Mouse (Mus musculus) kidney, embryonic 14.5 days (tissue): ENCODE data around the gene Robo2. TPM values are rescaled to one million over a fixed set of nuclear protein-coding genes. Genes with fewer than 3 reads are reported as not detected.

ENCODE experiments used
- ATAC-seq: fragments of 200-750 bp; cut with Nextera tagmentation; 2 replicates; pipeline ENCODE4 v1.8.0; 2017; ENCODE audit warnings: moderate number of reproducible peaks, mild to moderate bottlenecking, moderate TSS enrichment, moderate library complexity; ENCODE audit not compliant: low FRiP score, low TSS enrichment
- H3K27ac ChIP-seq: fragments of 300-500 bp; sonication (generic); 2 replicates; pipeline ENCODE4 v1.5.1; 2014; ENCODE audit warnings: low read depth, mild to moderate bottlenecking, low read length, moderate library complexity, mixed read lengths
- H3K27me3 ChIP-seq: fragments of 300-500 bp; sonication (generic); 2 replicates; pipeline ENCODE4 v1.6.1; 2014; ENCODE audit warnings: mild to moderate bottlenecking, low read length; ENCODE audit not compliant: control insufficient read depth, insufficient read depth
- H3K36me3 ChIP-seq: fragments of 300-500 bp; sonication (generic); 2 replicates; pipeline ENCODE4 v1.6.1; 2014; ENCODE audit warnings: low read length, mixed read lengths; ENCODE audit not compliant: control insufficient read depth, insufficient read depth
- H3K4me1 ChIP-seq: fragments of 300-500 bp; sonication (generic); 2 replicates; pipeline ENCODE4 v1.6.1; 2014; ENCODE audit warnings: low read length, mixed read lengths; ENCODE audit not compliant: control insufficient read depth, insufficient read depth
- H3K4me2 ChIP-seq: fragments of 300-500 bp; sonication (generic); replicated peaks from 2 replicates; pipeline ENCODE4 v1.6.1; 2014; ENCODE audit warnings: low read depth, mild to moderate bottlenecking, low read length
- H3K4me3 ChIP-seq: fragments of 300-500 bp; sonication (generic); 2 replicates; pipeline ENCODE4 v1.5.1; 2014; ENCODE audit warnings: mild to moderate bottlenecking, low read length
- H3K9ac ChIP-seq: fragments of 300-500 bp; sonication (generic); 2 replicates; pipeline ENCODE4 v1.6.1; 2014; ENCODE audit warnings: low read depth, mild to moderate bottlenecking, low read length, moderate library complexity
- H3K9me3 ChIP-seq: fragments of 300-500 bp; sonication (generic); 2 replicates; pipeline ENCODE4 v1.6.1; 2016; ENCODE audit warnings: low read length; ENCODE audit not compliant: control insufficient read depth
- WGBS: fragments of 180-500 bp; shearing (Covaris S2); extraction: QIAGEN DNeasy Blood & Tissue Kit; methylation state at CpG from one replicate; pipeline ENCODE4 v1.1.7; 2014; 5-methylcytosine and 5-hydroxymethylcytosine counted together
- polyA plus RNA-seq: library from polyadenylated mRNA; unstranded; fragments of >200 nt; fragmentation: Nextera tagmentation; extraction: Ambion mirVana; gene quantifications from 2 replicates; pipeline ENCODE4 v1.2.1, GENCODE M21; 2014

The Robo2 gene
- polyA plus RNA-seq, 1 experiment from 2014 or later, result 140 TPM

- no peaks in the 10 kb centered on the region for H3K4me1 ChIP-seq
- H3K27ac ChIP-seq, result no peak overlapping the region
- no peak overlapping the region for H3K9ac ChIP-seq
- 94% methylated on average over 5 of the region's 5 CpGs for WGBS
- H3K9me3 ChIP-seq, result no peaks in the 10 kb centered on the region
- H3K4me2 ChIP-seq, result no peak overlapping the region
- H3K36me3 ChIP-seq, result no peaks in the 10 kb centered on the region
- no peaks in the 10 kb centered on the region for H3K27me3 ChIP-seq
- ATAC-seq, result no peak
- no peak overlapping the region for H3K4me3 ChIP-seq
Measured at GRCm38 (mm10) chr16:73939423-73940210, 472.0 kb downstream of the Robo2 start.

- H3K4me2 ChIP-seq, result no peak overlapping the region
- H3K36me3 ChIP-seq, result peaks cover 5% of the 10 kb centered on the region; the same call in 1 of the 2 replicates
- 91% methylated on average over 4 of the region's 4 CpGs for WGBS
- no peak overlapping the region for H3K9ac ChIP-seq
- no peak for ATAC-seq
- no peaks in the 10 kb centered on the region for H3K9me3 ChIP-seq
- H3K27ac ChIP-seq, result no peak overlapping the region
- H3K4me3 ChIP-seq, result no peak overlapping the region
- no peaks in the 10 kb centered on the region for H3K4me1 ChIP-seq
- H3K27me3 ChIP-seq, result no peaks in the 10 kb centered on the region
Measured at GRCm38 (mm10) chr16:73930323-73930722, 481.3 kb downstream of the Robo2 start.

GRCm38 (mm10) chr16:73927481-73927880, 484.1 kb downstream of the Robo2 start:
- no peaks in the 10 kb centered on the region for H3K4me1 ChIP-seq
- 87% methylated on average over 3 of the region's 3 CpGs for WGBS
- no peaks in the 10 kb centered on the region for H3K27me3 ChIP-seq
- H3K27ac ChIP-seq, result no peak overlapping the region
- no peak overlapping the region for H3K4me2 ChIP-seq
- no peaks in the 10 kb centered on the region; the same call in 1 of the 2 replicates for H3K36me3 ChIP-seq
- H3K4me3 ChIP-seq, result no peak overlapping the region
- ATAC-seq, result no peak
- no peak overlapping the region for H3K9ac ChIP-seq
- H3K9me3 ChIP-seq, result no peaks in the 10 kb centered on the region

DNA sequence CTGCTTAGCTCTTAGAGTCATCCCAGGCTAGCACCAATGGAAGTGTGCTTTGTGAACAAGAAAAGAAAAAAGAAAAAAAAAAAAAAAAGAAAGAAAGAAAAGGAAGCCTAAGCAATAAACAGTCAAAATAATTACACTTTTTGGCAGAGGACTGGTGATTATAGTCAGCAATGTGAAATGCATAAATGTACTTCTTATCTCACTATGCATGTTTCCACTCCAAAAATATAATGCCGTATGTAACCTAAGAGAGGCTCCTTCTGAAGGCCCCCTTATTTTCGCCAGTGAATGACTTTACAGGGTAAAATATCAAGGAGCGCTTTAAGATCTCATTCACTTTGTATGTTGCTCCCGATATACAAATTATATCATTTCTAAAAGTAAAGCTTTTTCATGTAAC, 496.2 kb downstream of the Robo2 start:
- no peak overlapping the region for H3K4me3 ChIP-seq
- H3K9me3 ChIP-seq, result no peaks in the 10 kb centered on the region
- no peaks in the 10 kb centered on the region for H3K27me3 ChIP-seq
- WGBS, result 94% methylated on average over 4 of the region's 4 CpGs
- ATAC-seq, result no peak
- H3K27ac ChIP-seq, result no peak overlapping the region
- no peaks in the 10 kb centered on the region for H3K4me1 ChIP-seq
- no peak overlapping the region for H3K9ac ChIP-seq
- H3K4me2 ChIP-seq, result no peak overlapping the region
- H3K36me3 ChIP-seq, result no peaks in the 10 kb centered on the region; the same call in 1 of the 2 replicates

DNA sequence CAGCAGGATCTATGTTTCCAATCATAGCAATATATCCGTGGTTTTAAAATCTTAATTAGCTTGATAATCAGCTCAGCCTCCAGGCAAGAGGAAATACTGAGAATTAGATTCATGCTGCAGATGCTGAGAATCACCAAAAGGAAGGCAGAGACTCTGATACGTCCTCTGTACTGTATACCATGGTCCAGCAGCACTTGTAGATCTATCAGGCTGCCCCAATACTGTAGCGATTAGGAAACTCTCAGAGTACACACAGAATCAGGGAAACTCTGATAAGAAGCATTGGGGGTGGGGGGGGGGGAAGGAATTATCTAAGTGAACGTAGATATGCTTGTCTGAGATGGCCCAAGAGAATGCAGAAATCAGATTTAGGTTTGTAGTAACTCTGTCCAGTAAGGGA, 496.7 kb downstream of the Robo2 start:
- no peak for ATAC-seq
- Histone ChIP-seq H3K4me3 (no peak overlapping the region), H3K9me3 (no peaks in the 10 kb centered on the region), H3K27me3 (no peaks in the 10 kb centered on the region), H3K36me3 (no peaks in the 10 kb centered on the region), H3K9ac (no peak overlapping the region), H3K4me1 (no peaks in the 10 kb centered on the region), H3K27ac (no peak overlapping the region), H3K4me2 (no peak overlapping the region)
- WGBS, result 85% methylated on average over 4 of the region's 4 CpGs

DNA sequence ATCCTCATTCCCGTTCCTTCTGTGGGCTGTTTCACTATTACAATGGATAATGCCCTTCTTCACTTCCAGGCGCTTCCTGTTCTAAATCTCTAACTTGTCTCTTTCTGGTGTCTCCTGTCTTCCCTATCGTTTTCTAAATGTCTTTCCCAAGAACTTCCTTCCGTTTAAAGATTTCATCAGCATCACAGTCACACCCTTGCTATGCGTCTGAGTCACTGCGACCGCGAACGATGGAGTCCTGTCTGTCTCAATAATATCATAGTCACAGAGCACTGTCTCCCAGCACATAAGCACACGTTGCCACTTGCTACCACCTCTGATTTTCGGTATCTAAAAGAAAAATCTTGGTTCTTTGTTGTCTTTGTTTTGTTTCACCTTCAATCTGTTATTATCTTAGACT, 503.1 kb downstream of the Robo2 start:
- Histone ChIP-seq H3K9ac (no peak overlapping the region), H3K4me1 (no peaks in the 10 kb centered on the region), H3K27ac (no peak overlapping the region), H3K4me3 (no peak overlapping the region), H3K27me3 (no peaks in the 10 kb centered on the region), H3K9me3 (no peaks in the 10 kb centered on the region), H3K36me3 (no peaks in the 10 kb centered on the region), H3K4me2 (no peak overlapping the region)
- ATAC-seq, result no peak
- WGBS, result 86% methylated on average over 11 of the region's 11 CpGs

DNA sequence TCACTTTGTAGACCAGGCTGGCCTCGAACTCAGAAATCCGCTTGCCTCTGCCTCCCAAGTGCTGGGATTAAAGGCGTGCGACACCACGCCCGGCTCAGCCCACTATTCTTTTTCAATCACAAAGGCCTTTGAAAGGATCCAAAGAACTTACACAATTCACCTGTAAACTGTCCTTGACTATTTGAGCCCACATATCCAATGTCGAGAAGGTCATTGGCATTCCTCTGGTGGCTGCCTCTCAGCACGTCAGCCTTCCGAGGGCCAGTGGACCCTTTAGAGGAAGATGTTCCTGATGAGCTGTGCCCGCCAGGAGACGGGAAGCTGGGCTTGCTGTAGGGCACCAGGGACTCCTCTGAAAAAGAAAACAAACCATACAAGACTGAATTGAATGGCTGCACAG, 514.8 kb downstream of the Robo2 start:
- Histone ChIP-seq H3K27ac (no peak overlapping the region), H3K4me1 (no peaks in the 10 kb centered on the region), H3K36me3 (no peaks in the 10 kb centered on the region), H3K9ac (no peak overlapping the region), H3K4me3 (no peak overlapping the region), H3K9me3 (no peaks in the 10 kb centered on the region), H3K4me2 (no peak overlapping the region), H3K27me3 (no peaks in the 10 kb centered on the region)
- ATAC-seq, result no peak
- WGBS, result 86% methylated on average over 11 of the region's 11 CpGs

DNA sequence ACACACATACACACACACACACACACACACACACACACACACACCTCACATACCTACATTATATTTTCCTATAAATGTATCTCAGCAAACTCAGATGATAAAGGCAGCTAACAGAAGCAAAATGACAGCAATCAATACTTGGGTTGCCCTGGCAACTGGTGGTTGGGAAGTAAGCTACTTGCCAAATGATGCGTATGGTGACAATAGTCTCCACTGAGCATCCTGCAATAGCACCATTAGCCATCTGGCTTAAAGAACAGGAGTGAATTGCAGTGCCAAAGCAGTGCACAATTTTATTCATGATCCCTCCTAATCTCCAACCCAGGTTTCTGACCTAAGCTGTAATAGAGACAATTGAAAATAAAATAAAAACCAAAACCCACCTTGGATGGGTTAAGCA, 529.7 kb downstream of the Robo2 start:
- H3K4me1 ChIP-seq, result no peaks in the 10 kb centered on the region
- WGBS, result 79% methylated on average over 1 of the region's 1 CpGs
- H3K4me2 ChIP-seq, result no peak overlapping the region

DNA sequence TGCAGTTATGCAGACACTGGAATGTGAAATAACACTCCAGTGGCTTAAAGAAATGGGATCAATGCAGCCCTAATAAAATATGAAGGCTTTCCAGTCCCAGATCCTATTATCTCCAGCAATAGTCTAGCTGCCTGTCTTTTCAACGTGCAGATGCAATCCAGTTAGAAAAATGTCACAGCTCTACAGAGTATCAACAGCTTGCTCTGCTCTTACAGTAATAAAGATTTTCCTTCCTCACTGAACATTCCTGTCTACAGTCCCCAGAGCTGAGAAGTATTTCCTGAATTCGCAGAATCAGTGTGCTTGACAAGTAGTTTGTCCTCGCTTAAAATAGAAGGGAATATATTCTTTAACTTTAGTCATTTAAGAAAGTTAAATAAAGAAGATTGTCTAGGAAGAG, 533.7 kb downstream of the Robo2 start:
- Histone ChIP-seq H3K4me3 (no peak overlapping the region), H3K27ac (no peak overlapping the region), H3K4me1 (no peaks in the 10 kb centered on the region), H3K4me2 (no peak overlapping the region), H3K9me3 (no peaks in the 10 kb centered on the region), H3K9ac (no peak overlapping the region), H3K27me3 (no peaks in the 10 kb centered on the region), H3K36me3 (no peaks in the 10 kb centered on the region)
- no peak for ATAC-seq
- WGBS, result 54% methylated on average over 3 of the region's 3 CpGs

More for the DNA sequence above, 529.7 kb downstream of the Robo2 start:
- no peaks in the 10 kb centered on the region for H3K27me3 ChIP-seq
- ATAC-seq, result no peak
- no peaks in the 10 kb centered on the region for H3K9me3 ChIP-seq
- no peak overlapping the region for H3K9ac ChIP-seq
- no peak overlapping the region for H3K4me3 ChIP-seq
- no peak overlapping the region for H3K27ac ChIP-seq
- no peaks in the 10 kb centered on the region for H3K36me3 ChIP-seq
